Comparison of ENCODE assay signal across 24 mouse cellular contexts in genomic region chr13:104011289-104011688, GRCm38 (mm10).
A peak's percentile ranks its signal among the peaks of the same experiment; 100 is the strongest.
DNase-seq lines count a peak whose midpoint lies in the region; ATAC-seq and TF ChIP-seq lines count a peak whose summit lies in the region.
"Had no signal": no experiment of that assay in that cellular context is flagged by ENCODE, and none has a peak within 500 bp of the region (broad histone marks: within the 10 kb centered on the region; RNA-seq: fewer than 3 reads in every experiment).

No protein-coding gene starts in this region.

- ATAC-seq in liver, embryonic 13.5 days (ENCODE audit: low read depth): peak; percentile 36; the same call in 1 of the 2 replicates
- no peak for ATAC-seq in liver, embryonic 12.5 days
- 0 out of 2 replicates have a peak, but pooled peaks have one; percentile 39 for ATAC-seq in erythroid progenitor cell, adult 5-6 weeks (replicated peaks; ENCODE audit: low FRiP score, poor library complexity, severe bottlenecking)
- peak; percentile 72 for ATAC-seq in megakaryocyte-erythroid progenitor cell, adult 5-6 weeks (replicated peaks; ENCODE audit: low FRiP score, low TSS enrichment, poor library complexity, severe bottlenecking)
- ATAC-seq: activated CD4-positive, CD25-positive, alpha-beta regulatory T cell, adult 4 months; forebrain, embryonic 13.5 days; forebrain, embryonic 15.5 days; forebrain, postnatal 0 days; Patski had no signal

- no peak overlapping the region for H3K27ac ChIP-seq in liver, embryonic 13.5 days
- no peak overlapping the region for H3K27ac ChIP-seq in liver, embryonic 12.5 days
- H3K27ac ChIP-seq in MEL (ENCODE audit: control insufficient read depth, low read depth, low read length): peak overlapping the region; percentile 43; the same call in 1 of the 2 replicates
- H3K27ac ChIP-seq: embryonic facial prominence, embryonic 13.5 days; embryonic facial prominence, embryonic 15.5 days; forebrain, embryonic 13.5 days; forebrain, embryonic 15.5 days had no signal

- DNase-seq in liver, embryonic 13.5 days: no peak
- peak; percentile 57 for DNase-seq in MEL (ENCODE audit: low read depth, low spot score)
- DNase-seq in yolk sac, embryonic 10.5 days (ENCODE audit: low spot score): no peak
- DNase-seq in spleen, adult 18-20 months: no peak
- DNase-seq: adrenal gland, adult 8-10 months; adrenal gland, postnatal 14 days; adrenal gland, postnatal 36 days; cerebellum, adult 11-12 months; cerebellum, adult 2 months; cerebellum, adult 9-10 months; cerebellum, postnatal 14 days; cerebellum, postnatal 36 days; embryo, embryonic 11 days; forebrain, postnatal 0 days had no signal

- WGBS in liver, embryonic 13.5 days (ENCODE audit: insufficient replicate concordance): 47% methylated on average over 5 of the region's 5 CpGs
- 71% methylated on average over 5 of the region's 5 CpGs for WGBS in liver, embryonic 12.5 days (ENCODE audit: insufficient replicate concordance)

- TF ChIP-seq RAD21 in MEL (IDR thresholded peaks at IDR 0.05; ENCODE audit: low read depth, low read length): no peak

- no peaks in the 10 kb centered on the region for H3K79me2 ChIP-seq in MEL (ENCODE audit: control insufficient read depth, insufficient read depth, low read length, poor library complexity)

- H3K4me2 ChIP-seq in liver, embryonic 13.5 days: no peak overlapping the region
- no peak overlapping the region for H3K4me2 ChIP-seq in liver, embryonic 12.5 days
- H3K4me2 ChIP-seq: embryonic facial prominence, embryonic 13.5 days; embryonic facial prominence, embryonic 15.5 days; forebrain, embryonic 13.5 days; forebrain, embryonic 15.5 days had no signal

- no peak overlapping the region for H3K4me3 ChIP-seq in liver, embryonic 13.5 days (replicated peaks)
- H3K4me3 ChIP-seq in liver, embryonic 12.5 days: no peak overlapping the region
- H3K4me3 ChIP-seq in MEL (ENCODE audit: control insufficient read depth in 1 of 2, insufficient read depth in 1 of 2, low read depth in 2 of 2, low read length in 2 of 2): no peak overlapping the region
- H3K4me3 ChIP-seq: embryonic facial prominence, embryonic 13.5 days; embryonic facial prominence, embryonic 15.5 days; erythroblast, embryonic 14.5 days; forebrain, embryonic 13.5 days; forebrain, embryonic 15.5 days had no signal

- TF ChIP-seq CTCF in MEL (IDR thresholded peaks at IDR 0.05 in 2 of 3, conservative IDR thresholded peaks at IDR 0.05 in 1 of 3; ENCODE audit: control insufficient read depth in 1 of 3, insufficient read depth in 1 of 3, low read depth in 2 of 3, low read length in 3 of 3, poor library complexity in 1 of 3, severe bottlenecking in 1 of 3): no peak

- no peaks in the 10 kb centered on the region for H3K27me3 ChIP-seq in liver, embryonic 13.5 days
- H3K27me3 ChIP-seq in liver, embryonic 12.5 days (replicated peaks): no peaks in the 10 kb centered on the region
- H3K27me3 ChIP-seq in MEL (ENCODE audit: control insufficient read depth in 1 of 2, insufficient read depth in 2 of 2, low read length in 2 of 2): no peaks in the 10 kb centered on the region
- H3K27me3 ChIP-seq: embryonic facial prominence, embryonic 13.5 days; embryonic facial prominence, embryonic 15.5 days; forebrain, embryonic 13.5 days; forebrain, embryonic 15.5 days; Patski had no signal

- H3K9me3 ChIP-seq in liver, embryonic 13.5 days (replicated peaks): no peaks in the 10 kb centered on the region
- no peaks in the 10 kb centered on the region for H3K9me3 ChIP-seq in liver, embryonic 12.5 days (replicated peaks)
- no peaks in the 10 kb centered on the region for H3K9me3 ChIP-seq in MEL (replicated peaks; ENCODE audit: insufficient read depth, low read length)
- H3K9me3 ChIP-seq: embryonic facial prominence, embryonic 13.5 days; embryonic facial prominence, embryonic 15.5 days; forebrain, embryonic 13.5 days; forebrain, embryonic 15.5 days had no signal

- H3K36me3 ChIP-seq in liver, embryonic 13.5 days: no peaks in the 10 kb centered on the region
- no peaks in the 10 kb centered on the region for H3K36me3 ChIP-seq in liver, embryonic 12.5 days
- peaks cover 0 to 14% of the 10 kb centered on the region in 2 experiments; a peak in 2 of 4 replicates for H3K36me3 ChIP-seq in MEL (ENCODE audit: control insufficient read depth in 1 of 2, insufficient read depth in 2 of 2, low read length in 2 of 2)
- H3K36me3 ChIP-seq: embryonic facial prominence, embryonic 13.5 days; embryonic facial prominence, embryonic 15.5 days; forebrain, embryonic 15.5 days had no signal

- no peak overlapping the region for H3K9ac ChIP-seq in liver, embryonic 13.5 days
- H3K9ac ChIP-seq in liver, embryonic 12.5 days: no peak overlapping the region
- H3K9ac ChIP-seq in MEL (ENCODE audit: control insufficient read depth, low read depth, low read length, poor library complexity, severe bottlenecking): no peak overlapping the region
- H3K9ac ChIP-seq: embryonic facial prominence, embryonic 13.5 days; embryonic facial prominence, embryonic 15.5 days; forebrain, embryonic 13.5 days; forebrain, embryonic 15.5 days; forebrain, postnatal 0 days had no signal

- no peak for TF ChIP-seq EP300 in MEL (IDR thresholded peaks at IDR 0.05; ENCODE audit: low read depth in 1 of 2, low read length in 2 of 2)

- H3K4me1 ChIP-seq in liver, embryonic 13.5 days (replicated peaks): peaks cover 5% of the 10 kb centered on the region; the same call in 1 of the 2 replicates
- no peaks in the 10 kb centered on the region for H3K4me1 ChIP-seq in liver, embryonic 12.5 days
- peaks cover 17% of the 10 kb centered on the region in 2 experiments for H3K4me1 ChIP-seq in MEL (ENCODE audit: control insufficient read depth in 1 of 2, insufficient read depth in 2 of 2, low read length in 2 of 2)
- H3K4me1 ChIP-seq: embryonic facial prominence, embryonic 15.5 days; forebrain, embryonic 13.5 days; forebrain, embryonic 15.5 days had no signal

- no peak for TF ChIP-seq POLR2A in MEL (IDR thresholded peaks at IDR 0.05; ENCODE audit: control insufficient read depth in 1 of 2, insufficient read depth in 1 of 2, low read depth in 1 of 2, low read length in 2 of 2, poor library complexity in 1 of 2)

TF ChIP-seq in MEL, 35 proteins besides CTCF, POLR2A, EP300 and RAD21:
- no peak for TF ChIP-seq UBTF (IDR thresholded peaks at IDR 0.05; ENCODE audit: borderline replicate concordance, insufficient read depth, low read depth, low read length)
- no peak for TF ChIP-seq E2F4 (IDR thresholded peaks at IDR 0.05; ENCODE audit: borderline replicate concordance, low read depth, low read length)
- TF ChIP-seq KAT2A (conservative IDR thresholded peaks at IDR 0.05; ENCODE audit: low read depth, low read length): no peak
- no peak for TF ChIP-seq TCF12 (IDR thresholded peaks at IDR 0.05; ENCODE audit: low read depth, low read length)
- no peak for TF ChIP-seq POLR2AphosphoS5 (IDR thresholded peaks at IDR 0.05; ENCODE audit: borderline replicate concordance, low read depth, low read length)
- TF ChIP-seq MYC (IDR thresholded peaks at IDR 0.05; ENCODE audit: low read depth, low read length): no peak
